Mouse (Mus musculus) heart, adult 2 months (tissue): ENCODE measurements around the gene Nup188. TPM values are rescaled to one million over a fixed set of nuclear protein-coding genes. Genes with fewer than 3 reads are reported as not detected.

Experiments used
- DNase-seq, 2 experiments: peaks; one replicate each; pipeline ENCODE4 v3.0.0; 2021
- H3K27ac ChIP-seq: fragments of 200-600 bp; 2 replicates; pipeline ENCODE4 v1.8.1; 2022
- H3K27me3 ChIP-seq: fragments of 200-500 bp; 2 replicates; pipeline ENCODE4 v1.6.1; 2012; ENCODE audit warnings: mild to moderate bottlenecking, low read length, inconsistent platforms, mixed read lengths; ENCODE audit not compliant: control insufficient read depth, insufficient read depth
- H3K36me3 ChIP-seq: fragments of 200-500 bp; 2 replicates; pipeline ENCODE4 v1.6.1; 2012; ENCODE audit warnings: low read length, inconsistent platforms; ENCODE audit not compliant: control insufficient read depth, insufficient read depth
- H3K4me1 ChIP-seq: fragments of 200-500 bp; 2 replicates; pipeline ENCODE4 v1.6.1; 2011; ENCODE audit warnings: low read length; ENCODE audit not compliant: control insufficient read depth, insufficient read depth
- H3K4me3 ChIP-seq: fragments of 200-600 bp; 2 replicates; pipeline ENCODE4 v1.8.1; 2022
- H3K79me2 ChIP-seq: fragments of 200-500 bp; replicated peaks from 2 replicates; pipeline ENCODE4 v1.6.1; 2012; ENCODE audit warnings: mild to moderate bottlenecking, inconsistent platforms, low read length, moderate library complexity, mixed read lengths; ENCODE audit not compliant: control insufficient read depth, insufficient read depth
- H3K9ac ChIP-seq: fragments of 200-500 bp; 2 replicates; pipeline ENCODE4 v1.6.1; 2012; ENCODE audit warnings: low read depth, mild to moderate bottlenecking, control low read depth, inconsistent platforms, low read length, mixed read lengths
- CTCF ChIP-seq: fragments of 200-600 bp; IDR thresholded peaks from 2 replicates; pipeline ENCODE4 v1.8.1; 2022; ENCODE audit warnings: antibody characterized with exemption, mild to moderate bottlenecking, moderate library complexity
- EP300 ChIP-seq: fragments of 200-500 bp; IDR thresholded peaks from 2 replicates; pipeline ENCODE4 v1.6.1; 2011; ENCODE audit warnings: low read depth, low read length, control low read depth; ENCODE audit not compliant: insufficient read depth
- POLR2A ChIP-seq: fragments of 200-500 bp; IDR thresholded peaks from 2 replicates; pipeline ENCODE4 v1.6.1; 2011; ENCODE audit warnings: mild to moderate bottlenecking, low read depth, low read length, control low read depth; ENCODE audit not compliant: insufficient read depth
- WGBS: fragments of 180-500 bp; shearing (Covaris S2); methylation state at CpG from one replicate; pipeline ENCODE4 v1.1.7; 2018; 5-methylcytosine and 5-hydroxymethylcytosine counted together
- intact Hi-C: fragments of 180-260 bp; cut with DNase I; formaldehyde crosslinking; loops from one replicate; pipeline ENCODE4 v1.15.1; 2025
- polyA plus RNA-seq: library from polyadenylated mRNA; depleted of rRNA; stranded (reverse); fragments of >200 nt; gene quantifications from 2 replicates; pipeline ENCODE4 v1.2.3, GENCODE M21; 2012
- total RNA-seq, 2 experiments: library from RNA; stranded (reverse); gene quantifications; 2 replicates each; pipeline ENCODE4 v1.2.3; 2021

The Nup188 gene
- total and polyA plus RNA-seq, 3 experiments: 15.3 to 16.9 (median 15.3) TPM

DNA sequence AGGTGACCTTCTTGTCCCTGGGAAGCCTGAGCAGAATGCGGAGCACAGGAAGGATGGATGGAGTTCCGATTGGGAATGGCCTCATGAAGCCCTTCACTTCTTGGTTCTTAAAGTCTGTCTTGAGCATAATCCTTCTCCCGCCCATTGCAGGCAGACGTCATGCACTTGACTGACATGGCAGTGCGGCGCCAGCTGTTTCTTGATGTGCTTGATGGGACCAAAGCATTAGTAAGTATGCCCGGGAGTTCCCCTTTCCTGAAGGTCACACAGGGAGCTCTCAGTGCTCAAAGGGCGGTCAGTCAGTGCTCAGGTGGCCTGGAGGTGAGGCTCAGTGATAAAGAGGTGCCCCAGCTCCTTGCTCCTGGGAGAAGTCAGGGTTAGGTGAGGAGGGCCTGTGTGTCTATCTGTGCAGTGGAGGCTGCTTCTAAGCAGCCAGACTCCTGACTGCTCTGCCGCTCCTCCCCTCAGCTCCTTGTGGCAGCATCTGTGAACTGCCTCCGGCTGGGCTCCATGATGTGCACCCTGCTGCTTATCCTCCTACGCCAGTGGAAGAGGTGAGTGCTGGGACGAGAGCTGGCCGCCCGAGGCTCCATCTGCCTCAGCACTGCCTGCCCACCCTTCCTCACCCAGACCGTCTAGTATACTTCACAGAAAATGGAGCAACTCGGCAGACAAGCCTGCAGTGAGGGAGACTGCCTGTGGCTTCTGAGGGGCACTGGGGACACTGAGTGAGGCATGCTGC, 50.1 kb downstream of the Nup188 start:
- Histone ChIP-seq H3K36me3 (no peaks in the 10 kb centered on the region), H3K4me1 (no peaks in the 10 kb centered on the region), H3K27me3 (no peaks in the 10 kb centered on the region), H3K79me2 (no peaks in the 10 kb centered on the region), H3K4me3 (no peak overlapping the region), H3K27ac (no peak overlapping the region), H3K9ac (no peak overlapping the region)
- no peak for TF ChIP-seq CTCF
- no peak for TF ChIP-seq POLR2A
- no peak for TF ChIP-seq EP300
- no peak for DNase-seq
- intact Hi-C loops: no loop called here
- 86% methylated on average over 16 of the region's 16 CpGs for WGBS

DNA sequence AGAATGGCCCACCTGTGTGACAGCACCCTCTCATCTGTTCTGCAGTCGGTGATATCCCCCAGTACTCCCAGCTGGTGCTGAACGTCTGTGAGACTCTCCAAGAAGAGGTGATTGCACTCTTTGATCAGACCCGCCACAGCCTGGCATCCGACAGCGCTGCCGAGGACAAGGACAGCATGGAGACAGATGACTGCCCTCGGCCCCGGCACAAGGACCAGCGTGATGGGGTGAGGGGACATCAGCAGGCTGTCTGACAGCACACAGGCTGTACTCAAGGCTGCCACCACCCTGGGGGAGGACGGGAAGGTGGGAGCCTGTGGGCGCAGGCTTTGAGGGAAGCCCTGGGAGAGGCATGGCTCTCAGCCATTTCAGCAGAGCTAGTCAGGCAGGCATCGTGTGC, 51.0 kb downstream of the Nup188 start:
- no peaks in the 10 kb centered on the region for H3K36me3 ChIP-seq
- no peak overlapping the region for H3K9ac ChIP-seq
- no peak overlapping the region for H3K4me3 ChIP-seq
- no peaks in the 10 kb centered on the region for H3K4me1 ChIP-seq
- no peak for DNase-seq
- H3K27me3 ChIP-seq: no peaks in the 10 kb centered on the region
- H3K27ac ChIP-seq: no peak overlapping the region
- H3K79me2 ChIP-seq: no peaks in the 10 kb centered on the region
- 70% methylated on average over 12 of the region's 12 CpGs for WGBS
- no peak for TF ChIP-seq EP300
- no peak for TF ChIP-seq CTCF
- TF ChIP-seq POLR2A: no peak
- intact Hi-C loops: no loop called here

DNA sequence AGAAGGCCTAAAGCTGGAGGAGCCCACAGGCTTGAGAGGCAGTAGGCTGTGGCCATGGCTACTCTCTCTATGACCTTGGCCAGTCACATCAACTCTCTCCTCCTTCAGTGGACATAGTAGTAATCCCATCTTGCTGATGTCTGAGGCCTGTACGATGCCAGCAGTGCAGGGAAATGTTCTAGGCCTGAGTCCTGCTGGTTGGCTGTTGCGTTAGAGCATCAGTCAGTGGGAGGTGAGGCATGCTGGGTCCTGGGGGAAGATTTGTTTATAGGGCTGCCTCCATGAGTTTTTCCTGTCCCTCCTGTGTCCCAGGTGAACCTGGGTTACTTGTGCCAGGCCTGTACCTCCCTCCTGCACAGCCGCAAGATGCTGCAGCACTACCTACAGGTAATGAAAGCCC, 55.9 kb downstream of the Nup188 start:
- Histone ChIP-seq H3K27ac (no peak overlapping the region), H3K4me1 (no peaks in the 10 kb centered on the region), H3K27me3 (no peaks in the 10 kb centered on the region), H3K4me3 (no peak overlapping the region), H3K36me3 (no peaks in the 10 kb centered on the region), H3K9ac (no peak overlapping the region), H3K79me2 (no peaks in the 10 kb centered on the region)
- WGBS: 94% methylated on average over 3 of the region's 3 CpGs
- no peak for DNase-seq
- no peak for TF ChIP-seq EP300
- intact Hi-C loops: no loop called here

GRCm38 (mm10) chr2:30342544-30342943, 56.3 kb downstream of the Nup188 start:
- no peaks in the 10 kb centered on the region for H3K4me1 ChIP-seq
- H3K27me3 ChIP-seq: no peaks in the 10 kb centered on the region
- H3K36me3 ChIP-seq: no peaks in the 10 kb centered on the region
- no peak for DNase-seq
- intact Hi-C loops: no loop called here
- H3K27ac ChIP-seq: no peak overlapping the region
- no peaks in the 10 kb centered on the region for H3K79me2 ChIP-seq
- no peak for TF ChIP-seq EP300
- TF ChIP-seq CTCF: no peak
- no peak for TF ChIP-seq POLR2A
- H3K9ac ChIP-seq: no peak overlapping the region
- WGBS: 86% methylated on average over 7 of the region's 7 CpGs
- H3K4me3 ChIP-seq: no peak overlapping the region

- no peak overlapping the region for H3K9ac ChIP-seq
- no peak overlapping the region for H3K4me3 ChIP-seq
- peak overlapping the region; percentile 20; the same call in 1 of the 2 replicates for H3K27ac ChIP-seq
- intact Hi-C loops: no loop called here
- H3K27me3 ChIP-seq: no peaks in the 10 kb centered on the region
- H3K36me3 ChIP-seq: no peaks in the 10 kb centered on the region
- no peak for TF ChIP-seq POLR2A
- no peak for TF ChIP-seq EP300
- peak; percentile 60 for TF ChIP-seq CTCF
- DNase-seq: peak; percentile 60 to 65
- 41% methylated on average over 14 of the region's 14 CpGs for WGBS
- no peaks in the 10 kb centered on the region for H3K4me1 ChIP-seq
- H3K79me2 ChIP-seq: no peaks in the 10 kb centered on the region
Measured at GRCm38 (mm10) chr2:30343601-30344137, 57.5 kb downstream of the Nup188 start.

- intact Hi-C loops: no loop called here
- no peak overlapping the region for H3K9ac ChIP-seq
- no peak for TF ChIP-seq CTCF
- no peak for TF ChIP-seq EP300
- TF ChIP-seq POLR2A: no peak
- WGBS: 86% methylated on average over 7 of the region's 7 CpGs
- DNase-seq: no peak
- no peaks in the 10 kb centered on the region for H3K27me3 ChIP-seq
- H3K79me2 ChIP-seq: no peaks in the 10 kb centered on the region
- no peak overlapping the region for H3K4me3 ChIP-seq
- no peaks in the 10 kb centered on the region for H3K4me1 ChIP-seq
- H3K27ac ChIP-seq: no peak overlapping the region
- H3K36me3 ChIP-seq: no peaks in the 10 kb centered on the region
Measured at GRCm38 (mm10) chr2:30345971-30346676, 59.9 kb downstream of the Nup188 start.
